Mouse (Mus musculus) lung, postnatal 36 days (tissue): Measurements from ENCODE around the gene Ankrd44.
"Not testable (repeated sequence)": the region's sequence is repeated elsewhere in the genome, so short reads cannot be mapped to it uniquely, and the experiment has no call there.

Experiments
- DNase-seq: peaks from one replicate; pipeline ENCODE4 v3.0.0; 2022; ENCODE audit warnings: mixed read lengths

The Ankrd44 gene

GRCm38 (mm10) chr1:54925971-54926771 lies at the start of gene Ankrd44:
TSS of gene Ankrd44 (minus strand) at chr1:54926387.
- peak; percentile 92 for DNase-seq

- DNase-seq = no peak
Measured at GRCm38 (mm10) chr1:54971687-54972404, 45.7 kb upstream of the Ankrd44 start.

DNA sequence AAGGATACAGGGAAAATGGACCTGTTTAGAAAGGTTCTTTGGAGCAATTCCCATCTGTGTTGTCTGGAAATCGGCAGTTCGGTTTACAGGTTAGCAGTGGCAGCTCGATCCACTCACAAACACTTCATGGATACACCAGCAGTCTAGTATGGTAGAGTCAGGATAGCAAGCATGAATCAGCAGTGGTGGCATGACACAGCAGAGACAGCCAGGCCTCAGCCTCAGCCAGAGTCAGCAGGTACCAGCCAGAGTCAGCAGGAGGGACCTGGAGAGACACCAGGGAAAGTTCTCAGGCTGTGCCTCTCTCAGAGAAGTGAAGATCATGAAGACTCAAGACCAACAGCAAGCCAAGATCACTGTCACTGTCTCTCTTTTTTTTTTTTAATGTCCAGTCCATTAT lies 40.7 kb upstream of the Ankrd44 start:
- DNase-seq = no peak

GRCm38 (mm10) chr1:54965159-54965995 lies 39.2 kb upstream of the Ankrd44 start:
- no peak for DNase-seq

- DNase-seq = no peak
Measured at GRCm38 (mm10) chr1:54961724-54962123, 35.5 kb upstream of the Ankrd44 start.

DNA sequence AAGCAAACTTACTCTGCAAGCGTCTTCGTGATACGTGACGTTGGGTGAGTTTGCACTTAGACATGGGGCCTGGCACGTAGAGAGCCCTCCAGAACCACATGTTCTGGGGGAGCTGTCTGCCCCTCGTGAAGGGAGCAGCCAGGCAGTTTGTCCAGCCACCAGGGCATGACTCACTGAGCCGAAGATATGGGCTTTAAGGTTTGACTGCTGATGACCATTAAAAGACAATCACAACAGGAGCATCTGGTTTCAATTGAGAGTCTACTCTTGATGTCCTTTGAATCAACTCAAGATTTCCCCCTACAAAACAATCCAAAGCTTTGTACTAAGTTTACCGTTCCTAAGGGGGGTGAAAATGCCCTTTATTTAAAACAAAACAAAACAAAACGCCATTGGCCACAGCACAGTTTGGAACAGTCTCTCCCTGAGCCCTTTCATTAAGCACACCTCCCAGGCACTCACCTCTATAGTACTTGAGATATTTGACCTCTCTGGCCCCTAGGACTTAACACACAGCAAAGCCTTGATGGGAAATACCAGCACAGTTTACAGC lies 34.5 kb upstream of the Ankrd44 start:
- peak; percentile 48 for DNase-seq

GRCm38 (mm10) chr1:54958525-54958924 lies 32.3 kb upstream of the Ankrd44 start:
- peak; percentile 19 for DNase-seq

GRCm38 (mm10) chr1:54956995-54957394 lies 30.8 kb upstream of the Ankrd44 start:
- not testable (repeated sequence) for DNase-seq

GRCm38 (mm10) chr1:54954856-54955255 lies 28.7 kb upstream of the Ankrd44 start:
- DNase-seq = no peak

DNA sequence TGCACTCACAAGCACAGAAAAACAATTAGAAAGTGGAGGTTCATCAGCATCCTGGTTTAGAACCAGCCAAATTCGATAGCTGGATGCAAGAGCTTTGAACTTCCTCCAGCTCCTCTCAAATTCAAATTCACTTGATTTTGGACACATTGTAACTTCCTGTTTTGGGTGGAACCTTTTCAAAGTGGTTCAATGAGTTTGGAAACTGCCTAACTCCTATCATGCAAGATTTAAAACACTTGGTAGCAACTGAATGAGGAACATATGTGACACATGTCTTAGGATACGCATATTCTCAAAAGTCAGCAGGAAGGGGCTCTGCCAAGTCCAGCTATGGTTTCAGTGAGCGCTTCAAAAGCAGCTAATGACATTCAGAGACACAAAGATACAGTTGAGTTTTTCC lies 18.5 kb upstream of the Ankrd44 start:
- no peak for DNase-seq

- no peak for DNase-seq
Measured at GRCm38 (mm10) chr1:54935466-54935865, 9.3 kb upstream of the Ankrd44 start.

GRCm38 (mm10) chr1:54934911-54935310 lies 8.7 kb upstream of the Ankrd44 start:
- peak; percentile 43 for DNase-seq

DNA sequence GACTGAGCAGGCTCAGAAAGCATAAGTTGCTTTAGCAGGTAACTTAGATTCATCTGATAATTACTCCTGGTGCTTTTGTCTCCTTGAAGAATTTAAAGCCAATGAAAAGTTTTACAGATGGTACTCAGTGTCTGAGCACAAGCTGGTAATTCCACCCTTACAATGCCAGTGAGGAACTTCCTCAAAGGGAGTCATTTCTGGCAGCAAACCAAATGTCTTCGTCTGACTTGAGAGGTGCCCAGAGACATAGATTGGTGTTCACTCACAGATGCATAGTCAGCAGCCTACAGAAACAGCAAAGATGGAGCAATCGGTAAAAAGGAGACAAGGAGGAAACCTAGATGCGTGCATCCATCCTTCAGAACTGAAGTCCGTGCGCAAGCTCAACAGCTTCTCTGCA lies 7.5 kb upstream of the Ankrd44 start:
- no peak for DNase-seq

- DNase-seq = no peak
Measured at GRCm38 (mm10) chr1:54932456-54933115, 6.4 kb upstream of the Ankrd44 start.

GRCm38 (mm10) chr1:54931231-54931630 lies 5.0 kb upstream of the Ankrd44 start:
- no peak for DNase-seq

DNA sequence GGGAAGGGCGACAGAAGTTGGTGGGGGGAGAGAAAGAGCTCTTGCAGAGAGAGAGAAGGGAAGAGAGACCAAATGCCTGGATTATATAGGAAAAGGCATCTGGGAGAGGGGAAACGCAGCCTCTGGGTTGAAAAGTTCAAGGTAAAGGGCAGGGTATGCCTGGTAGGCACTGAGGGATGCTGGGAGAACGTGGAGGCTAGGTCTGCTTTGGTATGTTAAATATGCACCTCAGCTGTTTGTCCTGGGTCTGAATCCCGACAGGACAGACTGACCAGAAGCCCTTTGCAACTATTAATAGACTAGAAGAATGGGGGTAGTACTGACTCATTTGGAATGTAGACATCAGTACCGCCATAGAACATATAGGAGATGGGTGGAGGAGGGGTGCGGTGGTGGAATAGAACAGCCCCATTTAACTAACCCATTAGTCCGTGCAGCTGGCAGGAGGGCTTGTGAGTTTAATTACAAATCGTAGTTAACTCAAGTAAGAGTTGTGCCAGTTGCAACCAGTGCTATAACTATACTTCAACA lies 4.5 kb upstream of the Ankrd44 start:
- no peak for DNase-seq

DNA sequence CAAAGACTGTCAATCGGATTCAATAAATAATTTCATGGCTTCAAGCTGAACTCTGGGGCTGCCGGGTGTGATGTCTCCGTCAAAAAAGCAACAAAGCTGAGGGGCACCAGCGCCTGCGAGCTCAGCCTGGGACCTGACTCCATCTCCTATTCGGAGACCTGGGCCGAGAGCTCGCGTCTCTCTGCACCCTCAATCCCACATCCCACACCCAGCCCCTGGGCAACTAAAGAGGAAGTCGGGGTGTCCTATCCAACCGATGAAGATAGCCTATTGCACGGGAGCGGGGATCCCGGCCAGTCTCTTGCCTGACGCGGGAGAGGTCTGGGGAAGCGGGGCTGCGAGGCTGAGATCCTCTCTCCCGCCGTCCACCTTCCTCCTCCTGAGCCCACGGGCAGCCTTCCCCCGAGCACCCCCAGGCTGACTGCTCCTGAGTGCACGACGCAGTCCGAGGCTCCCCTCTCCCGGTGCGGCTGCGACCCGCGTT lies 694 bp downstream of the Ankrd44 start:
- peak; percentile 54 for DNase-seq

DNA sequence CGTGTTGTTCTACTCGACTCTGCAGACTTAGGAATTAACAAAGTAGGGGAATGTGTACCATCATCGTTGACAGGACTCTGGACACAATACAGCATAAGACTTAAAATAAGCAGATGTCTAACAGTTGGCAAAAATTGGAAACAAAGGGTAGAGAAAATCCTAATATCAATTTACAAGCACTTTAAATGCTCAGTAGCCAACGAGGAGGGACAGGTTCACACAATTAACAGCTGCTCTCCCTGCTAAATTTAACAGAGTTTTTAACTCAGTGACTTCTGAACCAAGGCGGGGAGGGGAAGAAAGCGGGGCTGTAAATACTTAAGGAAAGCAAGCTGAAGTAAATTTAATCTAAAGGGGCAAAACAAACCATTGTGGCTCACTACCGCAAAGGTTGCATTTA lies 1.4 kb downstream of the Ankrd44 start:
- DNase-seq = no peak

DNA sequence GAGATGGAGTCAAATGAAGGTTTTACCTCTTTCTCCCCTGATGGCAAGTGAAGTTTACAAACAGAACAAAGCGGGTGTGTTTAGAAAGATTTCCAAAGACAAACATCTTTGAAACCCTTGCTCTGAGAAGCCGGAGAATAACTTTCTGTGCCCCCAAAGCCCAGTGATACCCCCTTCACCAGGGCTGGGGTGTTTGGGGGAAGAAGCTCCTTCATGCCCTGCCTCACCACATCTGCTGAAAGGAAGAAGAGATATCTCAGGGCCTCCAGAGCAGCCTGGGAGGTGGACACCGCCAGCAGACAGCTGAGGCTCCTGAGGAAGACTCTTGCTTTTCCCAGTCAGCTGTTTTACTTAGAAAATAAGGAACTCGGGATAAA lies 1.9 kb downstream of the Ankrd44 start:
- DNase-seq = no peak

- peak; percentile 45 for DNase-seq
Measured at GRCm38 (mm10) chr1:54923366-54924308, 2.5 kb downstream of the Ankrd44 start.

GRCm38 (mm10) chr1:54922707-54923106 lies 3.5 kb downstream of the Ankrd44 start:
- DNase-seq = peak; percentile 33
